Mouse (Mus musculus): ENCODE measurements around the gene Rftn1.

Rftn1 gene

DNA sequence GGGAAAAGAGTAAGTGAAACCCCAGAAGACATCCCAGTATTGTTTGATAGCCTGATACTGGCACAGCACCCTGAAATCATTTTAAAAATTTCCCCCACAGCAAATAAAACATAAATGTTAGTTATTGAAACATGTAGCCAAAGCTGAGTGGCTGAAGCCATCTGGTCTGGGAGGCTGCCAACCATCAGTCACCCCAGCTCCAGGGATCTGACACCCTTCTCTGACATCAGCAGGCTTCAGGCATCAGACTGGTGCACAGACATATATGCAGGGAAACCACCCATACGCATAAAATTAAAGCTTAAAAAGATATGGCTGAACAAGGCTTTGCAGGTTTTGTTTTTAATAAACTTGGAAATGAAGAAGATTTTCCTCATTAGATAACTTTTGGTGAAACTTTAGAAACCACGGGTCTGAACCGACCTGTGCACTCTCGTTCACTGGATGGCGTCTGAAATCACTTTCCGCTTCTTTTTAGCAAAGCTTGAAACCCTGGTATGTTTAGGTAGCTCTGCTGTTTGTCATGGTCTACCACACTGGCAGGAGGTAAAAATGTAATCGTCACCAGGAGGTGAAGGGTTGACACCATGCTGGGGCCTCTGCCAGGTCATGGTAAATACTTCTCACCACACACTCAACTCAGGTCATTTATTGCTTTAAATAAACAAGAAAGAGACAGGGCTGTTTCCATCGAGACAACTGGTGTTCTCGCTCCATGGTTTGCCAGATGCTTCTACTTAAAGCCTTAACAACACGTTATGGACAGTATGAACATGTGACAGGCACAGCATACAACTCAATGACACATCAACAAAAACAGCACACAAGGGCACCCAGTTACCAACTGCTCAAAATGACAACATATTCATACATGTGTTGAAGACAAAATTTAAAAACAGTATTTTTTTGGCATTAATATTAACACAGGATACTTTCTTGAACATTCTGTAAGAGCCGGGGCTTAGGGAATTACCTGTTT, 197.6 kb downstream of the Rftn1 start:
- in situ Hi-C loops (cut with MboI, MseI), result no loop called here

DNA sequence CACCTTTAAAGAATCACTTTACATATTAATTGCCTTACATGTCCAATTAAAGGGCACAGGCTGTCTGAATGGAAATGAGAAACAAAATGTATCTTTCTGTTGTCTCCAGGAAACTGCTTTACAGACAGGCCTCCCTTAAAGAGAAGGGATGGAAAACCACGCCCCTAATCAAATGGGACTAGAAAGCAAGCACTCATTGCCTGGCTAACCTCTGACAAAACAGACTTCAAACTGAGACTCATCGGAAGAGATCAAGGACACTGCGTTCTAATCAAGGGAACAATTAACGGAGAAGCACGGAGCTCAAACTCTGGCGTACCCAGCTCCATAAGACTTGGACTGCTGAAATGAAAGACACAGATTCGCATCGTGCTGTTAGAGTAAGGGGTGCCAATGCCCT, 200.9 kb downstream of the Rftn1 start:
- in situ Hi-C loops (cut with MboI, MseI), result no loop called here

DNA sequence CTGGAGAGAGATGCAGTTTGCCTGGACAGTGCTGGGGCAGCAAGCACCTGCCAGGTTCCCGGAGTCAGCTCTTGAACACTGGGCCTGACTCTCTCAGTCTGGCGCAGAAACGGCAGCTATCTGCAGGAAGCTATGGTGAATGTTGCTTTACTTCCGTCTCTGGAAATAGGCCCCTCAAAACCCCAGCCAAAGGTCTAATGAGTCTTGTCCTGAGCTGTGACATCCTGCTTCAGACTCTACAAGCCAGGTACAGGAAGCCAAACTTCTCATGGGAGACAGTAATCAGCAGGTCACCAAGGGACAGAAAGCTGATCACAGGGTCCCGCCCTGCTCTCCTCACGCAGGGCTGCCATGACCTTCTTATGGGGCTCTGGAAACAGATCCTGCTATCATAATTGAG, 203.4 kb downstream of the Rftn1 start:
- in situ Hi-C loops (cut with MboI, MseI), result no loop called here

DNA sequence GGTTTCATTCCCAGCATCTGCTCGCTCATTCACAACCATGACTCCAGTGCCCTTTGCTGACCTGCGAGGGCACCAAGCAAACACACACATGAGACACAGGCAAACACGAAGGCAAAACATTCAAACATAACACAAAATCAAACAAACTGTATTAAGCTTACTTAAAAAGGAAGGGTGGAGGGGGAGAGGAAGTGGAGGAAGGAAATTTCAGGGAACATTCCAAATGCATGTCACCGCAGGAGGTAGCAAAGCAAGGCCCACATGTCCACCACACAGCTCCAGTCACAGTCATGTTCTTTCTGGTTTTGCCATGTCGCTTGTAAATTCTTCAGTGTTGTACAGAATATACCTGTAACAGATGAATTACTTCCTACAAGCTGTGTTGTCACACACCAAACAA, 207.0 kb downstream of the Rftn1 start:
- in situ Hi-C loops (cut with MboI, MseI), result no loop called here

DNA sequence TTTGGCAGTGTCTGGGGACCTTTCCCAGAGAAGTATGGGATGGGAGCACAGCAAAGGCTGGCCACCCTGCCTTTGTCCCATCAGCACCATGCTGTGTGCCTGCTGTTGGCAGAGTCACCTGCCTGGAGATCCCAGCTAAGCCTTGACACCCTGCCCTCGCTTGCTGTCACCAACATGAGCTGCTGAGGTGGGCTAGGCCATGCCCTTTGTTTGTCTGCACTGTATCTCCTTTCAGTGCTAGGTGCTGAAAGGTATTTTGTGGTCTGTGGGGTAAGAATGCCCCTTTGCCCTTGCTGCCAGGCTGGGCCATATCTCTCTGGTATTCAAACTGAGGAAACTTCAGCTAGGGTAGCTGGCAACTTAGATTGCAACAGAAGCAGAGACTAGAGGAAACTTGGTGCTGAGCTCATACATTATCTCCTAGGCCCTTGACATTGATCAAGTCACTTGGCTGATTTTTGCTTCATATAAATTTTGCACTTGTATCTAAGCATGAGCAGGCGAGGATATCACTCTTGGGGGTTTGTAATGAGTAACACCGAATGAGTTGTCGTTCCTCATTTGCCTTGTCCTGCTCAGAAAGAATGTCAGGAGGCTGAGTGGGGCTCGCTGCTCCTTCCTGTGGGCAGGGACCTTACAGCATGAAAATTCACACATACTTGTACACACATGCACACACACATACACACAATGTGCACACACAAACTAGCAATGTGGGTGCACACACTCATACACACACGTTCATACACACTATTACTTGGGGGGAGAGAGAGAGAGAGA, 207.7 kb downstream of the Rftn1 start:
- in situ Hi-C loops (cut with MboI, MseI), result no loop called here

DNA sequence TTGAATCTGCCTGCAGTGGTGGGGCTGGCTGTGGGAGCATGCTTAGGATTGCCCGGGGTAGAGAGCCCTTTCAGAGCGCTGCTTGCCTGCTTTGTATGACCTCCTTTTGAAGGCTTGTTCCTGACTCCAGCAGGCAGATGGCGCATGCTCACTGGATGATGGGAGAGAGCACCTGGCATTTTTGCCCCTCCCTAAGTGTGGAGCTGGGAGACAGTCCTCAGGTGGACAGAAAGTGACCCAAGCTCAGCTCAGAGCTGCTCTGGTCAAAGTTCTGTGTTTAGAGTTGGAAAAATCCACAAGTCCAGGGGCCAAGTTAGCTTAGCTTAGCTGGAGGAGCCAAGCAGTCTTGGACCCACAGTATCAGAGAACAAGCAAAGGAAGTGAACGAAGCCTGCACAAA, 208.9 kb downstream of the Rftn1 start:
- in situ Hi-C loops (cut with MboI, MseI), result no loop called here

DNA sequence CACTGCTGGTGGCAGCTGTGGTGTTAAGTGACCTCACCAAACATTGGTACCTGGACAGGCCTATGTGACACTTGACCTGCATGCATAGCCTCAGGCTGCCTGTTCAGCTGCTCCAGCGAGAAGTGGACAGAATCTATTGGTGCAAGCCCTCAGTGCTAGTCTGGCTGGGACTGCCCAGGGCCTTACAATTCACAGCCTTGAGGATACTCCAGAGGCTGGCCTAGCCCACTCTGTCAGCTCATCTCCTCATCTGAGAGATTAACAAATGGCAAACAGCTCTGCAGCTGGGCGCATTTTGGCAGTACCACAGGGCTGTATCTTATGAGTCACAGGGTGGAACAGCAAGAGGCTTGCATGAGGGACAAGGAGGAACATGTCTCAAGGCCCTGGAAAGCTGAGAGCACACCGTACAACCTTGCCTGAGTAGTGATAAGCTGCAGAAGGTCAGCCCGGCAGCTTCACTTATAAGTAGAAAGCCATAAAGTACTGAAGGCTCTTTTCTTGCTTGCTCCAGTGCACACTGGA, 210.7 kb downstream of the Rftn1 start:
- in situ Hi-C loops (cut with MboI, MseI), result no loop called here

DNA sequence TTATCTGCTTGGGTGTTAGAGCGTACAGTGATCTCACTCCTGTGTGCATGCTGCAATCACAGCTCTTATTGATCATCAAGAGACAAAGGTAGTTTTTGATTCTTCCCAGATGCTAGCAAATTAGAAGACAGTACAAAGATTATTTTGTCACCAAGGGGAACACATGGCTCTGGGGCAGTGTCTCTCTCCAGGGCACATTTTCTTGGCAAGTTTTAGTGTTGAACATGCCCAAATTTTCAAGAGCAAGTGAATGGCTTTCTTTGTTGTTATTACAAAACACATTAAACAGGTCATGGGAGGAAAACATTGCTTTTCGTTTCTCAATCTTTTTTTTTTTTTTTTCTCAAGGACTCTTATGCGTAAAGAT, 213.1 kb downstream of the Rftn1 start:
- in situ Hi-C loops (cut with MboI, MseI), result no loop called here

DNA sequence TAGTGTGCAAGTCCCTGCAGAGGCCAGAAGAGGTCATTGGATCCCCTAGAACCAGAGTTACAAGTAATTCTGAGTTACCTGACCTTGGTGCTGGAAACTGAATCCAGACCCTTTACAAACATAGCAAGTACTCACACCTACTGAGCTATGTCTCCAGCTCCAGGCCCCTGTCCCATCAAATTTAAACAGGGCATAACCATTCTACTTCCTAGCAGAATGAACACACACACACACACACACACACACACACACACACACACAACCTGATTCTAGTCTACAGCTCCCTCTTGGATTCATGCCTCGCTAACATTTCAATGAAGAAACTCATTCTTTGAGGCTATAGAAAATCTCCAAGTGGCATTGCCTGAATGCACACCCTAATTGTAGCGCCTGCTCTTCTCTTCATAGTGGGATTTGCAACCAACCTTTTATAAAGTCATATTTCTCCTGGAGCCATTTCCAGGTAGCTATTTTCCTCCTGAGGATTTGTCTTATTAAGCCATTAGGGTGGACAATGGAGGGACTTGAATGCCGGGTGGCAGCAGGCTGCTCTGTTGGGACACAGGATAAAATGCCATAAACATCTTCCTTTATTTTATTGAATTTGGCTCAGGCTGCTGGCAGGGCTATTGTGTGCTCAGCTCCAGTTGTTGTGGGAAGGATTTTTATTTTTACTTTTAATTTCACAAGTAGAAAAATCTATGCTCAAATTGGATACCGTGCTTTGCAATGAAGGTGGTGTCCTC, 213.6 kb downstream of the Rftn1 start:
- in situ Hi-C loops (cut with MboI, MseI), result no loop called here

DNA sequence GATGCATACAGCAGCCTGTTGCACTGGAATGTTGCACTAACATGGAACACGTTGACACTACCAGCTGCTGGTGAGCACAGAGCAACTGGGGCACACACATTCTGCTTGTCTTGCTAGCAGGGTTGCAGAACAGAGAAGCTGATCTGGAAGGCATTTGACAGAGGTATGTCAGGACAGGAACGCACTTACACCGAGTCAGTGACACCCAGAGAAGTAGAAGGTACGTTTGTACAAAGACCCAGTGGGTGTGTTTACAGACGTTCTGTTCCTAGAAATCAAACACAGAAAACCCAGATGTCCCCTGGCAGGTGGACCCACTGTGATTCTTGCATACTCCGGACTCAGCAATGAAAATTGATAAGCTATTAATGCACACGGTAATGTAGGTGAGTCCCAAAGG, 215.0 kb downstream of the Rftn1 start:
- in situ Hi-C loops (cut with MboI, MseI), result no loop called here

DNA sequence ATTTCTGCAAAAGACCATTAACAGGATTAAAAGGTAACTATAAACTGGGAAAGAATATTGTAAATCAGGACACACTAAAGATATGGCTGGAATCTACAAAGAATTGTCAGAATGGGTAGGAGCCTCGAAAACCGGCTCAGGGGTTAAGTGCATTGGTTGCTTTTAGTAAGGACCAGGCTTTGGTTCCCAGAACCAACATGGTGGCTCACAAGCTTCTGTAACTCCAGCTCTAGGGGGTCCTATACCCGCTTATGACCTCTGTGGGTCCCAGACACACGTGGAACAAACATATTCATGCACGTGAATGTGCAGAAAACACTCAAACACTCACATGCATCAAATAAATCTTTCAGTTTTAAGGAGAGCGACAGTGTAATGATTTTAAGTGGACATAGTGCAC, 215.5 kb downstream of the Rftn1 start:
- in situ Hi-C loops (cut with MboI, MseI), result no loop called here

DNA sequence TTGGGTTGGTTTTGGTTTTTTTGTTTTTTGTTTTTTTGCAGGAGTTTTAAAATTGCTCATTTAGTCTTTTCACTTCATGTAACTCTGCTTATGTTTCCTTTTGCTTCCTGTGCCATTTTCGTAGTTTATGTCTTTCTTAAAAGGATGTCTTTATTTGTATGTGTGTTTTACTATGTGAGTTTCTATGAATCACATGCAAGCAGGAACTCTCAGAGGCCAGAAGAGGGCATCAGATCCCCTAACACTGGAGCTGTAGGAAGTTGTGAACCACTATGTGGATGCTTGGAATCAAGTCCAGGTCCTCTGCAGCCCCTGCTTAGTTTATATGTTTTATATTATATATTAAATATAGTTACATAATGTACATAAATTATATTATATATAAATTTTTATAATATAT, 218.3 kb downstream of the Rftn1 start:
- in situ Hi-C loops (cut with MboI, MseI), result no loop called here

DNA sequence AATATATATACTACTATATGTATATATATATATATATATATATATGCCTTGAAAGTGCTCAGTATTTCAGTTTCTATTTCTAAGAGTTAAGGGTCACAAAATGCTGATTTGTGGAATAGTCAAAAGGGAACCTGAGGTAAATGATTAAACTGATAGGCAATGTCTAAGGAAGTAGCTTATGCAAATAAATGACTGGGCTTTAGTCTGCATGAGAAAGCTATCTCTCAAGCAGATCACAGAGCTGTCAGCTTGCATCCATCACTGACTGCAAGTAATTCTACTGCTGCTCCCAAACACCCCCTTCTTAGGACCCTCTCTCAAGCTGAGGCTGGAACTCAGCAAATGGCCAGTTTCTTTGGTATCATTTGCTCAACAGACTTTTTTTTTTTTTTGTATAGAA, 219.4 kb downstream of the Rftn1 start:
- in situ Hi-C loops (cut with MboI, MseI), result no loop called here

DNA sequence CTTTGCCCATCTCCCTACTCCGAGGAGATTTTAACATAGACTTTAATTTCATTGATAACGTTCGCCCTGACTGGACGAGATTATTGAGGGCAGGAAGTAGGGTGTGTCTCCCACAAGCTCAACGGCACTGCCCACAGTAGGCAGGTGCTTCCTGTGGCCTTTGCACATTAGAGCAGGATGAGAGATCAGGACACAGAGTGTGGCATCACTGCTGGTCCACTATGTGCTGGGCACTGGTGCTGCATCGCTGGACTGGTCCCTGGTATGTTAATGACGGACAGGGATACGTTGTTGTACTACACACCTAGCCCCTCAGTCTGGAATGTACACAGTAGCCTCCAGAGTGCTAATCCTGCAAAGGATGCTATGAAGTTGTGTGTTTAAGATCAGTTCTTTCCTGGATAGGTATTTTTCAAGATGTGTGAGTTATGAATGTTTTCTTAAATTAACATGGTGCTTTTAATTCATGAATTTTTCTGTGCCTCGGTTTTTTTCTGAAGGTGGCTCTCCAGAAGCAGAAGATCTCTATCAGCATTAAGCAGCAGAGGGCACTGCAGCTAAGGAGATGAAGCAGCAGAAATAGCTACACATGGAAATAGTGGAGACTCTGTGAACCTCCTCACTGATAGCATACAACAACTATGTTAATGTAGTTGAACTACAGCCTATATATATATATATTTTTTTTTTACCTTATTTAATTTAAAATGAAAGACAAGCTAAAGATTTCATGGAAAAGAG, 221.8 kb downstream of the Rftn1 start:
- in situ Hi-C loops (cut with MboI, MseI), result no loop called here

DNA sequence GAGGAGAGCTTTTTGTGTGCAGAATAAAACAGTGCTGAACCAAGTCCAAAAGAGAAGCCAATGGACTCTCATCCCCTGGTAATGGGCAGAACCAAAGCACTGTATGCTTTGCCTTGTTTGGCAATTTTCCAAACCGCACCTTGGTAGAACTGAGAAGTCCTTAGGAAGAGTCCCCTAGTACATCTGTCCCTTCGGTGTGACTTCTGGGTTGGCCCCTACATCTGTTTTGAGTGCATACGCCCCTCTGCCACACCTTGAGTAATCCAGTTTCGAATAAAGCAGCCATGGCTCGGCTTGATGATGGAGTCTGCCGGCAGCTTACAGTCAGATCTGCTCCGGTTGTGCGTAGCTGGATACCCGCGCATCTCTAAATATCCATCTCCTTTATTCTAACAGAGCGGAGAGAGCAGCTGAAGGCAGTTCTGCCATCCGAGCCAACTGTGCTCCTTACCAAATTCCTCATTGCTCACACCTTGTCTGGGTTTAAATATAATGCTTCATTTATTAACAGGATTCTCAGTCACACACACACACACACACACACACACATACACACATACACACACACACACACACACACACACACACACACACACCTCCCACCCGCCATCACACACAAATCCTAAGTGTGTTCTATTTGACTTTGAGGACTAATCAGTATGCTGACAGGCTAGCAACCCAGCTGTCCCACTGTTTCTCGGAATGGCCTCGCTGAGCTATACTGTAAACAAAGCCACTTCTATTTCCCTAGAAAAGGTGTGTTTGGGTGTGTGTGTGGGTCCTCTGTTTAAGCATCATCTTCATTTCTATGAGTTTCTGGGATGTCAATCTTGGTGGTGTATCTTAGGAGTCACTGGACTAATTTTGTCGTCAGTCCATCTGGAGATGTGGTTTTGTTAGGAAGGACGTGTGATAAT, 224.4 kb downstream of the Rftn1 start:
- in situ Hi-C loops (cut with MboI, MseI), result no loop called here

DNA sequence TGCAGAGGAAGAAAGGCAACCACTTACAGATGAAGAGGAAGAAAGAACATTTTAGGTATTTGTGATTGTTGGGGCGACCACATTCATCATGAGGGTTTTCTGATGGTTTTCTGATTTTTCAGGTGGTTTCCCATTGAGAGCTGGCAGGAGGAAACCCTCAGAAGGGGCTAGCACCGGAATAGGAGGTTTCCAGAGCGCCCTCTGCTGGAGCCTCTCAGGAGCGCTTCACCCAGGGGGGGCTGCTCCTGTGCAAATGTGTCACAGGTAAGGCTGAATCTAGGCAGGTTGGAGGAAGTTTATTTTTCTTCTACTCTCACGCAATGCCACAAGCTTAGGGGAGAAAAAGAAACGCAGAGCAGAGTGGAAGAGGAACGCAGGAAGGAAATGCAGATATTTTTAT, 225.4 kb downstream of the Rftn1 start:
- in situ Hi-C loops (cut with MboI, MseI), result no loop called here

DNA sequence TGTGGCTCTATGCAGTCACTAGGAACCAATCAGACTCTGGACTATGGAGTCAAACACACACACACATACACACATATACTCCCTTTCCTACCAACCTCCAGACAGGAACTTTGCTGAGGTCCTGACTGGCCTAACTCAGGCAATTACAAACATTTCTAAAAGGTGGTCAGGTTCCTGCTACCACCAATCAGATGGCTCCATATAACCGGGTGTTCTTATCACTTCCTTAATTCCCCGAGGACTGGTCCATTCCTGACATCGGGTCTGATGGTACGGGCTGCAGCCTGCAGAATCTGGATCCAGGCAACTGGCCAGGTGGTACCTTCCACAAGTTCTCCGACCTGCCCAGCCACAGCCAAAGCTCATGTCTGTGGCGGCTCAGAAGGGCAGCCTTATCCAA, 226.0 kb downstream of the Rftn1 start:
- in situ Hi-C loops (cut with MboI, MseI), result no loop called here

DNA sequence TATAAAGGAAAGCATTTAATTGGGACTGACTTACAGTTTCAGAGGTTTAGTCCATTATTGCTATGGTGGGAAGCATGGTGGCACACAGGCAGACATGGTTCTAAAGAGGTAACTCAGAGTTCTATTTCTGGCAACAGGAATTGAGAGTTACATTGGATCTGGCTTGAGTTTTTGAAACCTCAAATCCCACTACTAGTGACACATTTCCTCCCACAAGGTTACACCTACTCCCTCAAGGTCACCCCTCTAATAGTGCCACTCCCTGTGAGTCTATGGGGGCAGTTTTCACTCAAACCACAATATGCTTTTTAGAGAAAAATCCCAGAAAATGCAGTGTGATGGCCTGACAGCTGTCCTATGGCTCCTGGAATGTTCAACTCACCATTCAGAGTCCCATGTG, 231.5 kb downstream of the Rftn1 start:
- in situ Hi-C loops (cut with MboI, MseI), result no loop called here

DNA sequence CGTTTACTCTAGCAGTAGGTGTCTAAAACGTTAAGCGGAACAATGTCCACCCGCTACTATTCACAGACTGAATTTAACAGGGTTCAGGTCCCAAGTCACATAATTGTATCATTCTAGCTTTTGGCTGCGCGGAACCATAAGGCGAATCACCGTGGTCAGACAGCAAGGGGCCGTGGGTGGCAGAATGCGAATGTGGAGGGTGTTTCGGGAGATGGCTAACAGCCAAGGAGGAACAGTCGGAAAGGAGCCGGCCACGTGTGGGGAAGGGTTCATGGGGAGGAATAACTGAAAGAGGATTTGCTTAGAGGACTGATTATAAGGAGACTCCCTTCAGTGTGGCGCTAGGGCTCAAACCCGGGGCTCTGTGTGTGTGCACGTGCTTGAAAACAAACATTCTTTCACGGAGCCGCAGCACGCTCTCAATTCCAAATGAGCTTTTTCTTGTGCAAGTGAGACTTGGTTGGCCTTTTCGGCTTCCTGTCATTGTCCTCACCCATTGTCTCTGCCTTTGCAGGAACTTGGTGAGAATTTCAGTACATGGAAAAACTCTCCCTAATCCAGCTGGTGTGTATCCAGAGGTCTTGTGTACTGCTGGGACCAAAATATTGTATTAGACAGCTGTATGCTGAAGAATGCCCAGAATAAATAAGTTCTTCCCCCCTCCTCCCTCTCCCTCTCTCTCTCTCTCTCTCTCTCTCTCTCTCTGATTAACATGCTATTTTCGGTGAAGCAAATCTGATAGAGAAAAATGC, 238.4 kb downstream of the Rftn1 start:
- in situ Hi-C loops (cut with MboI, MseI), result no loop called here

DNA sequence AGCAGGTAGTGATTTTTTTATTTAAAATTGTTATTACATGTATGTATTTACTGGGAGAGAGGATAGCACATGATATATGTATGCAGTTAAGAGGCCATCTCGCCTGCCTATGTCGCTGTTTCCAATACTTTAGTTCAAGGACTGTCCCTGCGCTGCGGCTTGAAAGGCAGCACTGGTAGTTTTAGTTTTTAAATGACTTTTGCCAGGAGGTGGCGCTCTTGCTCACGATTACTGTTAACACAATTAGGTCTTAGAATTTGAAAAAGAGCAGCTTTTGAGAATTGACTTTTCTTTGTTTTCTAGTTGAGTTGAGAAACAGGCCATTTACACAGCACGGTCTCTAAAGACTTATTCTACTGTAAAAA, 239.0 kb downstream of the Rftn1 start:
- in situ Hi-C loops (cut with MboI, MseI), result no loop called here

Data from T-helper 2 cell (primary cell).